Mouse (Mus musculus) heart, embryonic 13.5 days (tissue): ENCODE results near the gene Kcnk4. TPM values are rescaled to one million over a fixed set of nuclear protein-coding genes. Genes with fewer than 3 reads are reported as not detected.
A peak's percentile ranks its signal among the peaks of the same experiment; 100 is the strongest.

ENCODE experiments used
- ATAC-seq: fragments of 200-750 bp; cut with Nextera tagmentation; 2 replicates; pipeline ENCODE4 v1.8.0; 2017; ENCODE audit warnings: moderate TSS enrichment; ENCODE audit not compliant: insufficient number of reproducible peaks, low FRiP score, low TSS enrichment; ENCODE audit errors: extremely low read depth
- H3K27ac ChIP-seq: fragments of 300-500 bp; sonication (generic); replicated peaks from 2 replicates; pipeline ENCODE4 v1.5.1; 2015; ENCODE audit warnings: moderate library complexity, mild to moderate bottlenecking, inconsistent platforms
- H3K27me3 ChIP-seq: fragments of 300-500 bp; sonication (generic); replicated peaks from 2 replicates; pipeline ENCODE4 v1.6.1; 2015; ENCODE audit warnings: mild to moderate bottlenecking, inconsistent platforms
- H3K36me3 ChIP-seq: fragments of 300-500 bp; sonication (generic); 2 replicates; pipeline ENCODE4 v1.6.1; 2015; ENCODE audit warnings: mild to moderate bottlenecking, inconsistent platforms
- H3K4me1 ChIP-seq: fragments of 300-500 bp; sonication (generic); 2 replicates; pipeline ENCODE4 v1.6.1; 2015; ENCODE audit warnings: inconsistent platforms
- H3K4me2 ChIP-seq: fragments of 300-500 bp; sonication (generic); 2 replicates; pipeline ENCODE4 v1.6.1; 2015; ENCODE audit warnings: inconsistent platforms, mild to moderate bottlenecking, moderate library complexity
- H3K4me3 ChIP-seq: fragments of 300-500 bp; sonication (generic); 2 replicates; pipeline ENCODE4 v1.5.1; 2015; ENCODE audit warnings: moderate library complexity, mild to moderate bottlenecking, inconsistent platforms
- H3K9ac ChIP-seq: fragments of 300-500 bp; sonication (generic); 2 replicates; pipeline ENCODE4 v1.6.1; 2015; ENCODE audit warnings: inconsistent platforms, mild to moderate bottlenecking, moderate library complexity
- H3K9me3 ChIP-seq: fragments of 300-500 bp; sonication (generic); 2 replicates; pipeline ENCODE4 v1.6.1; 2016; ENCODE audit warnings: inconsistent platforms
- WGBS: fragments of 180-500 bp; shearing (Covaris S2); methylation state at CpG from one replicate; pipeline ENCODE4 v1.1.7; 2015; ENCODE audit warnings: mixed read lengths; 5-methylcytosine and 5-hydroxymethylcytosine counted together
- polyA plus RNA-seq: library from polyadenylated mRNA; unstranded; fragments of >200 nt; fragmentation: Nextera tagmentation; extraction: Ambion mirVana; gene quantifications from 2 replicates; pipeline ENCODE4 v1.2.1, GENCODE M21; 2015

Kcnk4 gene
- polyA plus RNA-seq, 1 experiment from 2014 or later = 0.44 TPM

DNA sequence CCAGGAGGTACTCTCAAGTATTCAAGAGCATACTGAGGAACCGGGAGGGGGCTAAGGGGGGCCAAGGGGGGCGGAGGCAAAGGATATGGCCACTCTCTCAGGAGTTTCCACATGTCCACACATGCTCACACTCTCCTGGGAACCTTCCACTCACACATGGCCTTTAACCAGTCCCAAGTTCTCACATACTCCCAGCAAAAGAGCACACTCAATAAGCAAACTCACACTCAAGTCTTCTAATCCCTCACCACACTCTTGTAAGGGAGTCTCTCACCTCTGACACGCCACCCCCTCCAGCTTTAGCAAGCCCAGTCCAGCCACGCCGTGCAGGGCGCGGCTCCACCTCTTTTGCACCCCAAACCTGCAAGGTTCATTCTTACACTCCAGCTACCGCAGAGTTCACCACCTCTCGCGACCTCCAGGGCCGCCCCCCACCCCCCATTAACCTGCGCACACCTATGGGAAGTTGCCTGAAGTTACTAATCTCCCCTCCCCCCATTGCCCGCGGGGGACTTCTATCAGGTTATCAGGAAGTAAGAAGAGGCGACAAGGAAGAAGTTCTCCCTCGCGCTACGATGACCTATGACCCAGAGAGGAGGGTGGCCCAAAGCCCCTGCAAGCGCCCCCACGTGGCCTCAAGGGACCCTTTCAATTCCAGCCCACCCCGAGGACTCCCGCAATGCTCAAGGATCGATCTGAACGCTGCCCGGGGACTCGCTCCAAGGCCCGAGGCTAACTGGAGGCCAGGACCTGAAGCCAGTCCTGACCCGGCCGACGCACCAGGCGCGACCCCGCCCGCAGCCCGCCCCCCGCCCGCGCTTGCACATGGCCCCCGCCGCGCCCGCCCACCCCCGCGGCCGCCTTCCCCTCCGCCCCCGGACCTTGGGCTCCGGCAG, 13.3 kb downstream of the Kcnk4 start:
- H3K4me1 ChIP-seq = peaks cover 56% of the 10 kb centered on the region
- peaks cover 31% of the 10 kb centered on the region for H3K36me3 ChIP-seq
- WGBS = 2% methylated on average over 36 of the region's 48 CpGs
- H3K4me2 ChIP-seq = peak overlapping the region; percentile 95
- H3K9me3 ChIP-seq = no peaks in the 10 kb centered on the region; the same call in 1 of the 2 replicates
- peak overlapping the region; percentile 79 for H3K4me3 ChIP-seq
- peak overlapping the region; percentile 95 for H3K27ac ChIP-seq
- H3K9ac ChIP-seq = peak overlapping the region; percentile 94
- ATAC-seq = no peak
- H3K27me3 ChIP-seq = peaks cover 28% of the 10 kb centered on the region

DNA sequence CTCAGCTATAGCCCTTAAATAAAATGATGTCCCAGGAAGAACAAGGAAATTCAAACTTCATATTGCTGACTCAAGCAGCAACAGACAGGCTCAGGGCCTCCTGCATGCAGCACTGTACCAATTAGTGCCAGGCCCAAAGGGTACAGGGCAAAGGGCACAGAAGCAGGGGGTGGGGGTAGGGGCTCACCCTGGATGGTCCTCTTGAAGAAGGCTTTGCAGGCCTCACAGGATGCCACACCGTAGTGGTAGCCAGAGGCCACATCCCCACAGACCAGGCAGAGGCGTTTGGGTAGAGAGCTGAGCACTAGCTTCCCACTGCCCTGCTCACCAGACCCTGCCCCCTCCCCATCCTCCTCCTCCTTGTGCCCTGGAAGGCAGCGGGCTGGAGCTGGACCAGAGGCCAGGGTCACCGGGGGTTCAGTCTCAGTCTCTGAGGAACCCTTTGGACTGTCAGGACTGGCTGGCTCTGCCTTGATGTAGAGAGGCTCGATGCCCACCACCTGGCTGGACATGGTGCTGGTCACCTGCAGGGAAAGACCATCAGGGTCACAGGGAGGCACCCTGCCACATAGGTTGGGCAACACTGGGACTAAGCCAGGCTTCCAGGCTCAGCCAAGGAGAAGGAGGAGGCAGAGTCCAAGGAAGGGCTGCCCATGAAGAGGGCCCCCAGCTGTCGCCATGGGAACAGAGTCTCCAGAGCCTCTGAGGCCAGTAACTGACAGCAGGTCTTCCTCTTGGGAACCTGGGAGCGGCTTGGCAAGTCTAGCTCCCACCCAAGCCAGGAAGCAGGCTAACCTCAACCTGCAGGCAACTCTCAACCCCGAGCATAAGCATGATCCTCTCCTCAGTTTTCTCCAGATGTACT, 14.2 kb downstream of the Kcnk4 start:
- peaks cover 56% of the 10 kb centered on the region for H3K4me1 ChIP-seq
- peak overlapping the region; percentile 94 for H3K9ac ChIP-seq
- peak overlapping the region; percentile 95 for H3K27ac ChIP-seq
- ATAC-seq = no peak
- no peaks in the 10 kb centered on the region for H3K9me3 ChIP-seq
- WGBS = 43% methylated on average over 8 of the region's 8 CpGs
- H3K4me3 ChIP-seq = peak overlapping the region; percentile 79
- peaks cover 35% of the 10 kb centered on the region for H3K36me3 ChIP-seq
- peaks cover 19% of the 10 kb centered on the region for H3K27me3 ChIP-seq
- H3K4me2 ChIP-seq = peak overlapping the region; percentile 95

DNA sequence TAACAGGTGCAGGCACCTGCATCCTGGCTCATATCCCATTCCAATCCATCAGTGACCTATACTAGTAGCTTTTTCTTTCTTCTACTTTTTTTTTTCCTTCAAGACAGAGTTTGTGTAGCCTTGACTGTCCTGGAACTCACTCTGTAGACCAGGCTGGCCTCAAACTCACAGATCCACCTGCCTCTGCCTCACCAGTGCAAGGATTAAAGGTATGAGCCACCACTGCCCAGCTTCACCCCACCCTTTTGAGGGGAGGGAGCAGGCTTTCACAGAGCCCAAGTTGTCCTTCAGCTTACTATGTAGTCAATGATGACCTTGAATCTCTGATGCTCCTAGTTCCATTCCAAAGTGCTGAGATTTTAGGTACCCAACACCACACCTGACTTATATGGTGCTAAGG, 14.9 kb downstream of the Kcnk4 start:
- Histone ChIP-seq H3K27me3 (peaks cover 13% of the 10 kb centered on the region), H3K9me3 (no peaks in the 10 kb centered on the region), H3K4me2 (peak overlapping the region; percentile 95), H3K36me3 (peaks cover 37% of the 10 kb centered on the region), H3K9ac (peak overlapping the region; percentile 94), H3K4me3 (peak overlapping the region; percentile 79; the same call in 1 of the 2 replicates), H3K4me1 (peaks cover 51% of the 10 kb centered on the region), H3K27ac (0 out of 2 replicates have a peak overlapping the region, but pooled peaks have one; percentile 95)
- no peak for ATAC-seq

DNA sequence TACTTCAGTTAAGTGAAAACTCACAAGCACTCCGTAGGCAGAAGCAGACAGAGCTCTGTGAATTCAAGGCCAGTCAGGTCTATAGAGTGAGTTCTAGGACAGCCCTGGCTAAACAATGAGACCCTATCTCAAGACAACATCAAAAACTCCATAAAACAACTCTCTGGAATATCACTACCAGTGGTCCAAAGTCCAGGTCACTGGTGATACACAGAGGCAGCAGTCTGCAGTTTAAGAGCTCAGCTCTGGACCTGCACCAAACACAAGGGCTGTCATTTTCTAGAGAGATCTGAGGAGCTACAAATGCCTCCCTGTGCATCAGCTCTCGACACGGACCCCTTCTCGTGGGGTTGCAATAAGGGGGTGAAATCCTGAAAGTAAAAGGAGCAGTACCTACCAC, 16.0 kb downstream of the Kcnk4 start:
- 80% methylated on average over 4 of the region's 4 CpGs for WGBS
- H3K4me3 ChIP-seq = no peak overlapping the region
- no peak overlapping the region for H3K4me2 ChIP-seq
- peaks cover 48% of the 10 kb centered on the region for H3K4me1 ChIP-seq
- no peak overlapping the region for H3K9ac ChIP-seq
- no peaks in the 10 kb centered on the region for H3K9me3 ChIP-seq
- no peak for ATAC-seq
- no peak overlapping the region for H3K27ac ChIP-seq
- H3K36me3 ChIP-seq = peaks cover 48% of the 10 kb centered on the region
- peaks cover 3% of the 10 kb centered on the region for H3K27me3 ChIP-seq

DNA sequence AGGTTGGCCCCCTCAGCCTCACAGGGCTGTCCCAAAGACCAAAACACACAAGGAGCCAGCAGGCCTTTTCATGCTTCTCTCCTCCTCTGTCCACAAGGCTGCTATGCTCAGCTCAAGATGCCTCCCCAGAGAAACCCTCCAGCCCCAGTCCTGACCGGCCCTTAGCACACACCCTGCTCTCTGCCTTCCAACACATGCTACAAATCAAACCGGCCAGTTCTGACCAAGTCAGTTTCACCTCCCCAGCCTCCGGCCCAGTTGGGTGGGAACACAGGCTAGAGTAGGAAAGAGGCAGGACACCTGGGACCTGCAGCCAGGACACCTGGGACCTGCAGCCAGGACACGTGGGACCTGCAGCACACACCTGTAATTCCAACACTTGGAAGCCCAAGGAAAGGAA, 17.8 kb downstream of the Kcnk4 start:
- WGBS = 73% methylated on average over 4 of the region's 4 CpGs
- H3K4me2 ChIP-seq = no peak overlapping the region
- H3K27ac ChIP-seq = no peak overlapping the region
- 0 out of 2 replicates have a peak overlapping the region, but pooled peaks have one; percentile 10 for H3K9ac ChIP-seq
- H3K9me3 ChIP-seq = no peaks in the 10 kb centered on the region
- ATAC-seq = no peak
- H3K4me3 ChIP-seq = no peak overlapping the region
- H3K27me3 ChIP-seq = no peaks in the 10 kb centered on the region
- peaks cover 41% of the 10 kb centered on the region for H3K4me1 ChIP-seq
- H3K36me3 ChIP-seq = peaks cover 66% of the 10 kb centered on the region

DNA sequence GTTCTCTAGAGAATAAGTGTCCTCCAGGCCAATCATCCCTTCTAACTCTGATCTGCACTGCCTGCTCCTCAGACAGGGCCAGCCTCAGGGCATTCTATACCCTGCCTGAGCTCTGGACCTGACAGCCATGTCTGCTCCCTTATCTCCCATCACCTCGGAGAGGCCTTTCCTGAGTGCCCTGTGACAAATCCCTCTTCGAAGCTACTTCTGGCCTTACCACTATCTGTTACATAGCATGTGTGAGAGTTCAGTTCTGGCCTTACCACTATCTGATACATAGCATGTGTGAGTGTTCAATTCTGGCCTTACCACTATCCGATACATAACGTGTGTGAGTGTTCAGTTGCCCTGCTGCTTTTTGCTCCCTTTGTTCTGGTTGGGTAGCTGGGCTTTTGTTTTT, 19.0 kb downstream of the Kcnk4 start:
- 42% methylated on average over 4 of the region's 4 CpGs for WGBS
- ATAC-seq = no peak
- H3K4me3 ChIP-seq = no peak overlapping the region
- H3K9ac ChIP-seq = 0 out of 2 replicates have a peak overlapping the region, but pooled peaks have one; percentile 33
- H3K36me3 ChIP-seq = peaks cover 73% of the 10 kb centered on the region
- H3K9me3 ChIP-seq = no peaks in the 10 kb centered on the region
- no peaks in the 10 kb centered on the region for H3K27me3 ChIP-seq
- no peak overlapping the region for H3K27ac ChIP-seq
- no peak overlapping the region for H3K4me2 ChIP-seq
- H3K4me1 ChIP-seq = peaks cover 42% of the 10 kb centered on the region

DNA sequence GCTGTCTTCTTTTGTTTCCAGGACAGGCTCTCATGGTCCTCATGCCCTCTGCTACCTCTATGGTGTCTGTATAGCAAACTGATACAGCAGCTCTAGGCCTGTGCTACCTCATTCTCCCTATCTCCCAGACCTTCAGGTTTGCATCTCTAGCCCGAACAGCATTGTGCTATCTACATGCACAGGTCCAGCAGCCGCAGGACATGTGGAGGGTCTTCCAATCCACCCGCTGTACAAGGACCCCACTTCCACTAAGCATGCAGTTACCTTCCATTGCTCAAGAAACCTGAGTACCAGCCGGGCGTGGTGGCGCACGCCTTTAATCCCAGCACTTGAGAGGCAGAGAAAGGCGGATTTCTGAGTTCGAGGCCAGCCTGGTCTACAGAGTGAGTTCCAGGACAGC, 19.8 kb downstream of the Kcnk4 start:
- Histone ChIP-seq H3K4me1 (peaks cover 34% of the 10 kb centered on the region), H3K9me3 (no peaks in the 10 kb centered on the region), H3K4me2 (no peak overlapping the region), H3K4me3 (no peak overlapping the region), H3K27ac (no peak overlapping the region), H3K9ac (no peak overlapping the region), H3K27me3 (no peaks in the 10 kb centered on the region), H3K36me3 (peaks cover 70% of the 10 kb centered on the region)
- WGBS = 87% methylated on average over 9 of the region's 9 CpGs
- ATAC-seq = no peak

DNA sequence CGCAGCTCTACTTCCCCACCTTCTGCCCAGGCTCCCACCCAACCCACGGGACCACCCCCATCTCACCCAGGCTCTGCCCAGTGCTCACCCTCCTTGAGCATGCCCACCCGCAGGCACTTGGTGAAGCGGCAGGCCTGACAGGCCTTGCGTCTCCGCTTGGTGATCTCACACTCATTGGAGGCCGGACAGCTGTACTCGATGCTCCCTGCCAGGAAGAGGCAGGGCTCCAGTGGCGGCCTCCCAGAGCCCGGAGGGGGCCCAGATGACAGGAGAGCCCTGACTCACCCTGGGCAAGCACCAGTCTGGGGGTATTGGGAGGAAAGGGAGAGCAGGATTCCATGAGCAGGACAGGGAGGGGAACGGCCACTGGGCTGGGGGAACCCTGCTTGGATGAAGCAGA, 20.3 kb downstream of the Kcnk4 start:
- 75% methylated on average over 11 of the region's 11 CpGs for WGBS
- no peaks in the 10 kb centered on the region for H3K27me3 ChIP-seq

DNA sequence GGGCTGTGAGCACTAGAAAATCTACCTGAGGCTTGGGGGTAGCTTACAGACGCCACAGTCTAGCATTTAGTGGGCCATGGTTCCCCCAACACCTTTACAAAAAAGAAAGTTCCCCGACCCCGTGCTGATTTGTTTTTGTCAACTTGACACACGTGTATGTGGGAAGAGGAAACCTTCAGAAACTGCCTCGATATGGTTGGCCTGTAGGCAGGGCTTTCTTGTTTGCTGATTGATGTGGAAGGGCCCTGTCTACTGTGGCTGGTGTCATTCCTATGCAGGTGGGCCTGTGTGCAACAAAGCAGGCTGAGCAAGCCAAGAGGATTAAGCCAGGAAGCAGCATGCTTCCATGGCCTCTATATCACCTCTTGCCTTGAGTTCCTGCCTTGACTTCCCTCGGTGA, 21.3 kb downstream of the Kcnk4 start:
- no peaks in the 10 kb centered on the region for H3K9me3 ChIP-seq
- peaks cover 37% of the 10 kb centered on the region for H3K4me1 ChIP-seq
- H3K9ac ChIP-seq = no peak overlapping the region
- no peak overlapping the region for H3K27ac ChIP-seq
- peaks cover 55% of the 10 kb centered on the region for H3K36me3 ChIP-seq
- no peak overlapping the region for H3K4me2 ChIP-seq
- H3K4me3 ChIP-seq = no peak overlapping the region
- ATAC-seq = no peak
- H3K27me3 ChIP-seq = no peaks in the 10 kb centered on the region
- WGBS = 86% methylated on average over 6 of the region's 6 CpGs

More for the DNA sequence above, 20.3 kb downstream of the Kcnk4 start:
- H3K27ac ChIP-seq = no peak overlapping the region
- peaks cover 65% of the 10 kb centered on the region for H3K36me3 ChIP-seq
- no peak overlapping the region for H3K4me2 ChIP-seq
- peaks cover 29% of the 10 kb centered on the region for H3K4me1 ChIP-seq
- H3K9me3 ChIP-seq = no peaks in the 10 kb centered on the region
- 0 out of 2 replicates have a peak overlapping the region, but pooled peaks have one; percentile 12 for H3K9ac ChIP-seq
- no peak overlapping the region for H3K4me3 ChIP-seq
- ATAC-seq = no peak

DNA sequence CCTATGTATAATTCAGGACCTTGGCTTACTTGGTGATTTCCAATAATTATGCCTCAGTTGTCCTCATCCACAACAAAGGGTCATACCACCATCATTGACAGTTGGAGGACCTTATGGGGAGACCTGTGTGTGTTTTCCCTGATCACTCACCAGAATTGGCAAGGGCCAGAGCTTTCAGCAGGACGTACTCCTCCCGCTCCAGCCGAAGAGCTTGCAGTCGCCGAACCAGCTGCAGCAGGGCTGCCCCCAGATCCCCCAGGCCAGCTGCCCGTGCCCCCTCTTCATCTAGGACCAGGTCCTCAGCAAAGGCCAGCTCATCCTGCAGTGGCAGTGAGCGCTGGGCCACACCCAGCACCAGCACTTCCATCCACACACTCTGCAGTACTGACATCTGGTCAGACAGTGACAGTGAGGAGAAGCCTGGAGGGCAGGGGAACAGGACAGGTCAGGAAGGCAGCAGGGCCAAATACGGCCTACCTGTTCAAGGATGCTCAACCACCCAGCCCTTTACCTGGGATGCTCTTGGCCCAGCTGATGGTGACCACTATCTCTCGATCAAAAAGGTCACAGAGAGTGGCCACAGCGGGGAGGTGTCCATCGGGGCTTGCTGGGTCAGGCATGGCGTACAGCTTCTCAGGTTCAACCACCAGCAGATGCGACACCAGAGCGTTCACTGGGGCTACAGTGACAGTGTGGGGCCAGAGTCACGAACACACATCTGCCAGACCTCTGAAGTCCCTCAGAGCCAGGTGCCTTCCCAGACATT, 21.9 kb downstream of the Kcnk4 start:
- WGBS = 92% methylated on average over 15 of the region's 15 CpGs
- peaks cover 52% of the 10 kb centered on the region for H3K36me3 ChIP-seq

More for the DNA sequence above, 21.9 kb downstream of the Kcnk4 start:
- H3K4me3 ChIP-seq = no peak overlapping the region
- H3K27ac ChIP-seq = no peak overlapping the region
- H3K27me3 ChIP-seq = no peaks in the 10 kb centered on the region
- no peak for ATAC-seq
- H3K9me3 ChIP-seq = no peaks in the 10 kb centered on the region
- H3K4me2 ChIP-seq = no peak overlapping the region
- H3K9ac ChIP-seq = no peak overlapping the region
- peaks cover 44% of the 10 kb centered on the region for H3K4me1 ChIP-seq
